Mouse (Mus musculus) cerebellum, postnatal 14 days (tissue): ENCODE measurements at regions not wholly inside any gene's neighbourhood (a gene's known extent, or its start where the extent isn't known, plus 50 kb on each side); places are given as distances from the start of the nearest gene placed in this dataset.
A peak's percentile ranks its signal among the peaks of the same experiment; 100 is the strongest.
"Not testable (repeated sequence)": the region's sequence is repeated elsewhere in the genome, so short reads cannot be mapped to it uniquely, and the experiment has no call there.

Experiments used
- DNase-seq, 2 experiments: peaks; one replicate each; pipeline ENCODE4 v3.0.0; 2021; ENCODE audit warnings: mixed read lengths in 2 of 2

- no peak for DNase-seq
Measured at GRCm38 (mm10) chr10:112521388-112521787, 250.5 kb downstream of the Kcnc2 start.

GRCm38 (mm10) chr10:112543051-112543450 lies 272.1 kb downstream of the Kcnc2 start:
- no peak for DNase-seq

- DNase-seq = no peak
Measured at GRCm38 (mm10) chr10:112571772-112572551, 301.0 kb downstream of the Kcnc2 start.

GRCm38 (mm10) chr10:112572556-112572955 lies 301.6 kb downstream of the Kcnc2 start:
- no peak for DNase-seq

GRCm38 (mm10) chr10:112584939-112585338 lies 314.0 kb downstream of the Kcnc2 start:
- no peak for DNase-seq

GRCm38 (mm10) chr10:112594327-112594726 lies 323.4 kb downstream of the Kcnc2 start:
- DNase-seq = no peak

GRCm38 (mm10) chr10:112605592-112605991 lies 323.2 kb downstream of the Atxn7l3b start:
- DNase-seq = no peak

- no peak for DNase-seq
Measured at GRCm38 (mm10) chr10:112607642-112608041, 321.2 kb downstream of the Atxn7l3b start.

GRCm38 (mm10) chr10:112611711-112612110 lies 317.1 kb downstream of the Atxn7l3b start:
- DNase-seq = no peak

- DNase-seq = no peak
Measured at GRCm38 (mm10) chr10:112613751-112614150, 315.1 kb downstream of the Atxn7l3b start.

GRCm38 (mm10) chr10:112614226-112614625 lies 314.6 kb downstream of the Atxn7l3b start:
- DNase-seq = no peak

- DNase-seq = no peak
Measured at GRCm38 (mm10) chr10:112619740-112620139, 309.1 kb downstream of the Atxn7l3b start.

GRCm38 (mm10) chr10:112629752-112630151 lies 299.0 kb downstream of the Atxn7l3b start:
- no peak for DNase-seq

- DNase-seq = no peak
Measured at GRCm38 (mm10) chr10:112635199-112635598, 293.6 kb downstream of the Atxn7l3b start.

- DNase-seq = no peak
Measured at GRCm38 (mm10) chr10:112636574-112636973, 292.2 kb downstream of the Atxn7l3b start.

GRCm38 (mm10) chr10:112640551-112640950 lies 288.2 kb downstream of the Atxn7l3b start:
- not testable (repeated sequence) for DNase-seq

- DNase-seq = peak; percentile 19 to 23
Measured at GRCm38 (mm10) chr10:112648986-112649385, 279.8 kb downstream of the Atxn7l3b start.
